Mouse (Mus musculus) thymus, adult 2 months (tissue): Measurements from ENCODE around the gene Ass1. TPM values are rescaled to one million over a fixed set of nuclear protein-coding genes. Genes with fewer than 3 reads are reported as not detected.

Experiments used
- DNase-seq: peaks from one replicate; pipeline ENCODE4 v3.0.0; 2021
- H3K27ac ChIP-seq: fragments of 200-500 bp; 2 replicates; pipeline ENCODE4 v1.5.1; 2012; ENCODE audit warnings: low read length, control low read depth; ENCODE audit not compliant: control insufficient read depth, insufficient read depth
- H3K27me3 ChIP-seq: fragments of 200-500 bp; 2 replicates; pipeline ENCODE4 v1.6.1; 2012; ENCODE audit warnings: mild to moderate bottlenecking, low read length, moderate library complexity, mixed read lengths; ENCODE audit not compliant: control insufficient read depth, insufficient read depth
- H3K36me3 ChIP-seq: fragments of 200-500 bp; 2 replicates; pipeline ENCODE4 v1.6.1; 2012; ENCODE audit warnings: mild to moderate bottlenecking, low read length, moderate library complexity; ENCODE audit not compliant: control insufficient read depth, insufficient read depth
- H3K4me1 ChIP-seq: fragments of 200-500 bp; replicated peaks from 2 replicates; pipeline ENCODE4 v1.6.1; 2012; ENCODE audit warnings: low read length; ENCODE audit not compliant: control insufficient read depth, insufficient read depth
- H3K4me3 ChIP-seq: fragments of 200-500 bp; 2 replicates; pipeline ENCODE4 v1.5.1; 2012; ENCODE audit warnings: mild to moderate bottlenecking, low read length, control low read depth, moderate library complexity; ENCODE audit not compliant: control insufficient read depth, insufficient read depth
- CTCF ChIP-seq: fragments of 200-500 bp; IDR thresholded peaks from 2 replicates; pipeline ENCODE4 v1.5.1; 2012; ENCODE audit warnings: mild to moderate bottlenecking, control low read depth, low read length, moderate library complexity, borderline replicate concordance; ENCODE audit not compliant: control insufficient read depth, poor library complexity, insufficient read depth; ENCODE audit errors: extremely low read depth
- POLR2A ChIP-seq: fragments of 200-500 bp; IDR thresholded peaks from 2 replicates; pipeline ENCODE4 v1.6.1; 2012; ENCODE audit warnings: mild to moderate bottlenecking, low read length, control low read depth, moderate library complexity; ENCODE audit not compliant: control insufficient read depth, poor library complexity, insufficient read depth; ENCODE audit errors: extremely low read depth
- WGBS: fragments of 180-500 bp; shearing (Covaris S2); methylation state at CpG from one replicate; pipeline ENCODE4 v1.1.7; 2018; 5-methylcytosine and 5-hydroxymethylcytosine counted together
- polyA plus RNA-seq: library from polyadenylated mRNA; depleted of rRNA; stranded (reverse); fragments of >200 nt; gene quantifications from 2 replicates; pipeline ENCODE4 v1.2.3, GENCODE M21; 2012

The Ass1 gene
- polyA plus RNA-seq, 1 experiment: 36.3 TPM

GRCm38 (mm10) chr2:31437480-31438245 lies 32.3 kb upstream of the Ass1 start:
- DNase-seq: no peak
- 97% methylated on average over 14 of the region's 14 CpGs for WGBS
- H3K27me3 ChIP-seq: no peaks in the 10 kb centered on the region
- H3K4me1 ChIP-seq: peaks cover 10% of the 10 kb centered on the region
- no peak overlapping the region for H3K4me3 ChIP-seq
- no peak for TF ChIP-seq CTCF
- TF ChIP-seq POLR2A: no peak
- H3K36me3 ChIP-seq: no peaks in the 10 kb centered on the region
- H3K27ac ChIP-seq: no peak overlapping the region

GRCm38 (mm10) chr2:31439576-31439975 lies 30.4 kb upstream of the Ass1 start:
- no peak for DNase-seq
- WGBS: 97% methylated on average over 6 of the region's 6 CpGs
- no peaks in the 10 kb centered on the region for H3K27me3 ChIP-seq
- no peak overlapping the region for H3K4me3 ChIP-seq
- no peak overlapping the region for H3K27ac ChIP-seq
- H3K4me1 ChIP-seq: peaks cover 7% of the 10 kb centered on the region
- no peak for TF ChIP-seq CTCF
- no peak for TF ChIP-seq POLR2A
- no peaks in the 10 kb centered on the region for H3K36me3 ChIP-seq

GRCm38 (mm10) chr2:31442480-31443160 lies 27.4 kb upstream of the Ass1 start:
- no peak overlapping the region for H3K4me3 ChIP-seq
- H3K4me1 ChIP-seq: 0 out of 2 replicates have a peak, but pooled peaks cover 2% of the 10 kb centered on the region
- H3K27ac ChIP-seq: no peak overlapping the region
- WGBS: 60% methylated on average over 11 of the region's 11 CpGs
- no peak for DNase-seq
- H3K36me3 ChIP-seq: no peaks in the 10 kb centered on the region
- TF ChIP-seq POLR2A (no peak), CTCF (no peak)
- H3K27me3 ChIP-seq: no peaks in the 10 kb centered on the region

- no peak for DNase-seq
- no peaks in the 10 kb centered on the region for H3K27me3 ChIP-seq
- 61% methylated on average over 4 of the region's 4 CpGs for WGBS
- TF ChIP-seq CTCF (no peak), POLR2A (no peak)
- H3K4me1 ChIP-seq: peaks cover 7% of the 10 kb centered on the region
- no peak overlapping the region for H3K27ac ChIP-seq
- no peak overlapping the region for H3K4me3 ChIP-seq
- H3K36me3 ChIP-seq: no peaks in the 10 kb centered on the region
Measured at GRCm38 (mm10) chr2:31446036-31446435, 24.0 kb upstream of the Ass1 start.

GRCm38 (mm10) chr2:31446456-31446855 lies 23.6 kb upstream of the Ass1 start:
- no peak for TF ChIP-seq CTCF
- TF ChIP-seq POLR2A: no peak
- no peaks in the 10 kb centered on the region for H3K36me3 ChIP-seq

GRCm38 (mm10) chr2:31447536-31447935 lies 22.5 kb upstream of the Ass1 start:
- Histone ChIP-seq H3K36me3 (no peaks in the 10 kb centered on the region), H3K4me1 (peaks cover 20% of the 10 kb centered on the region), H3K27ac (no peak overlapping the region), H3K4me3 (no peak overlapping the region), H3K27me3 (no peaks in the 10 kb centered on the region)
- 47% methylated on average over 2 of the region's 2 CpGs for WGBS
- TF ChIP-seq CTCF (no peak), POLR2A (no peak)
- DNase-seq: no peak

More at GRCm38 (mm10) chr2:31446456-31446855, 23.6 kb upstream of the Ass1 start:
- peaks cover 11% of the 10 kb centered on the region for H3K4me1 ChIP-seq
- H3K4me3 ChIP-seq: no peak overlapping the region
- 82% methylated on average over 4 of the region's 4 CpGs for WGBS
- no peak overlapping the region for H3K27ac ChIP-seq
- no peaks in the 10 kb centered on the region for H3K27me3 ChIP-seq
- DNase-seq: no peak
